Mouse (Mus musculus) adrenal gland, postnatal 36 days (tissue): ENCODE data around the gene Omp. TPM values are rescaled to one million over a fixed set of nuclear protein-coding genes. Genes with fewer than 3 reads are reported as not detected.

ENCODE experiments used
- DNase-seq, 2 experiments: peaks; one replicate each; pipeline ENCODE4 v3.0.0; 2021; ENCODE audit warnings: mixed read lengths in 1 of 2
- total RNA-seq, 2 experiments: library from RNA; stranded (reverse); gene quantifications; 2 replicates each; pipeline ENCODE4 v1.2.3; 2021

The Omp gene
- total RNA-seq, 2 experiments from 2014 or later = 0.20 to 3.1 TPM

DNA sequence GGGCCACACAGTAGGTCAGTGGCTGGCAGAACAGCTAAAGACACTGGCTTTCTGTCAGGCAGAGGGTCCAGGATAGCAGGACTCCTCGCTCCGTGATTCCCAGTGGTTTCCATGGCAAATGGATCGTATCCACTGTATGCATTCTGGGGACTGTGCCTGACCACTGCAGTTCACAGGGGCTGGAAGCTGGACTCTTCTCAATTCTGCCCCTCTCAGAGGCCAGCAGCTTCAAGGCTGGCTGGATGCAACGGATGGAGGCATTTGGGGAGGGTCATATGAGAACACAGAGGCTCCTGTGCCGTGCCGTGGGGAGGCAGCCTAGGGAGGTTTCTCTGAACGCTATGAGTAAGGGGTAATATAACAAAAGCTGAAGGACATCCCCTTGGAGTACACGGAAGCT lies 3.1 kb downstream of the Omp start:
- no peak for DNase-seq

DNA sequence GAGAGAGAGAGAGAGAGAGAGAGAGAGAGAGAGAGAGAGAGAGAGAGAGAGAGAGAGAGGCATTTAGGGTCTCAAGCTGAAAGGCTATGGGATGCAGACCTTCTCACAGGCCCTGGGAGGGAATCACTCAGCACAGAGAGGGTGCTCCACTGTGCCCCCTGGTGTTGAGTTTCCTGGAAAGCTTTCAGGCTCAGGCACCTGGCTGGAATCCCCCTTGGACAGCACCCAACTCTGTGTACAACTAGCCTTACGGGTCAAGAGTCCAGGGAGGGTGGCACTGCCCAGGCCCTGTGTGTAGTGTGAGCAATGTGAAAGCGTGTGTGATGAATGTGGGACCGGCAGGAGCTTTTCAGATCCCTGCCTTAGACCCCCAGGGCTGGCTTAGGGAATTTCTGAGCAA lies 4.1 kb downstream of the Omp start:
- peak; percentile 48 to 71 for DNase-seq

DNA sequence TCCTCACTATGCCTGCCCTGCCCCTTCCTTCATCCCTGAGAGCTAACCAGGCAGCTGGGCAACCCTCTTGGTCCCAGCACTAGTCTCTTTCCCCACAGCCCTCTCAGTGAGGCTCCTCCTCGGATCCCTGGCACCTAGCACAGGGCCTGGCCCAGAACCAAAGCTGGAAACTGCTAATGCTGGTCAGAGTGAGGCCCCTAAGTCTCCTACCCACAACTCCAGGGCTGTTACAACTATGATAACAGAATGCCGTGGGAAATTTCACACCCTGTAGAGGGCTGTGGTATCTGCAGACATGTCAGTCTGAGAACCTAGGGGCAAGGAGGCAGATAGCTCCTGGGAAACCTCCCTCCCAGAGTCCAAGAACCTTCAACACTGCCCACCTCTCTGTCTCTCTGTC lies 4.7 kb downstream of the Omp start:
- DNase-seq = peak in 1 of 2 experiments; percentile 33

DNA sequence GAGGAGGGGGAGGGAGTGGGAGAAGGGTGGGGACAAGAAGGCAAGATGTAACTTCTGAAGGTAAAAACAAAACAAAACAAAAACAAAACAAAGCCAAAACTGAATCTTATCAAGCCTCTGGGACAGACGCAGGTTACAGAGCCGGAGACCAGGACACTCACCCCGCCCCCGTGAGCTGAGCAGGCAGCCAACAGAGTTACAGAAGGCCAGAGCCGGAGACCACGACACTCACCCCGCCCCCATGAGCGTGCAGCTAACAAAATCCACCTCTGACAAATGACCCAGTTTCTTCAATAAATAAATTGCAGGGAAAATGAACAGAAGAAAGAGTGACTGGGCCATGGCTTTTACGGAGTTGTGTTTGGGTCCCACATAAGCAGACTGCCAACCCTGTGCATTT lies 6.1 kb downstream of the Omp start:
- DNase-seq = peak; percentile 46 to 62

DNA sequence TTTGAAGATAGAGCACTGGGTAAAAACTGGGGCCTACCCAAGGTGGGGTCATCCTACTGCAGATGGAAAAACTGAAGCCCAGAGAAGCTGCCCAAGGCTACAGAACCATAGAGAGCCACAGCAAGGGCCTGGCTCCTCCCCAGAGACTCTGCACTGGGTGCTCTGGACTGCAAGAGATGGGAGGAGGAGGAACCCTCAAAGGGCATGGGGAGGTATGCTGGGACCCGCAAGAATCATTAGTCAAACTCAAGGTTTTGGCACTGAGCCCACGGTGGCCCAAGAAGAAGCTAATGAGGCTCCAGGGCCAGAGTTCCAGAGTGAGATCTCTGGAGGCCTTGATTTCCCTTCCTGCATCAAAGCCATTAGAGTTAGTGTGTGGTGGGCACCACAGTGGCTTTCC lies 7.3 kb downstream of the Omp start:
- peak; percentile 53 to 58 for DNase-seq

DNA sequence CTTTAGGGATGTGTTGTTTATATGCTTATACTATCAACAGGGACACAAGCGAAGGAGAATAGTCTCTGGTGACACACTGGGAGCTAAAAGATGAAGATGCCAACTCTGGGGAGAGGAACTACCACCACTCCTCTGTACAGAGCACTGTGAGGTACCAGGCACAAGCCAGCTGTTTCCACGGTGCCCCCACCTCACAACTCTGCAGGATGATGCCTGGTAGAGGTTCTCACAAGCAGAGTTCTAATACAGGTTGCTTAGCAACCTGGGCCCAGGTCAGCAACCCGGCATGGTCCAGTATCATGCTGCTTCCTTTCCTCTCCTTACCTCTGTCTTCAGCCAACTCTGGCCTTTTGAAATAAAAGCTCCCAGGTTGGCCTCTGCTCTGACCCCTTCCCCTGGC lies 7.7 kb downstream of the Omp start:
- DNase-seq = no peak

DNA sequence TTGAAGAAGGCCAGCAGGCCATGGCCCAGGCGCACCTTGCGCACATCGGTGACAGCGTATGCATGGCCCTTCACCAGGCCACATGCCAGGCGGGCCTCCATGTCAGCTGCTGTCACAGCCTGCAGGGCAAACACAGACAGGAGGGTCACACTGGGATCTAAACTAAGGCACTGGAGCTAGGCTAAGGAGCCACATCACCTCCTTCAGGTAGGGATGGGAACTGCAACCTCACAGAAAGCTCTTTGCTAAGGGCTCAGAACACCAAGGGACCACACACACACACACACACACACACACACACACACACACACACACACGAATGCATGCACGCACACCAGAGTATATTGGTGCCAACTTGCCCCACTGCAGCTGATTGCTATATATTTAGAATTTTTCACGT lies 13.6 kb downstream of the Omp start:
- no peak for DNase-seq

DNA sequence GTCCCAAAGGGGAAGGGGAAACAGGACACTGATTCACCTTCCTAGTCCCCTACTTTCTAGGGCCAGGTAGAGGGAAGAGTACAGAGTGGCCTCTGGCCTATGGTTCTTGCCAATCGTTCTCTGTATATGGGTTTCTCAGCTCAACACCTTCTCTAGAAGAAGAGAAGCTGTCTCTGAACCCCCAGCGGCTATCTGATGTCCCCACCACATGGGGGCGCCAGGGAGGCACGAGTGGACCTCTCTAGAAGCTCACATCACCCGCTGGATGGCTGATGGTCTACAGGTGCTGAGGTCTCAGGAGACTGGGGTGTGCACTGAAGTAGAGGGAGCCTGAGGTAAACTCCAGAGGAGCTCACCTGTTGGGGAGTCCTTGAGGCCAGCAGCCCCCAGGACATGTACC lies 19.8 kb downstream of the Omp start:
- peak; percentile 57 to 67 for DNase-seq

DNA sequence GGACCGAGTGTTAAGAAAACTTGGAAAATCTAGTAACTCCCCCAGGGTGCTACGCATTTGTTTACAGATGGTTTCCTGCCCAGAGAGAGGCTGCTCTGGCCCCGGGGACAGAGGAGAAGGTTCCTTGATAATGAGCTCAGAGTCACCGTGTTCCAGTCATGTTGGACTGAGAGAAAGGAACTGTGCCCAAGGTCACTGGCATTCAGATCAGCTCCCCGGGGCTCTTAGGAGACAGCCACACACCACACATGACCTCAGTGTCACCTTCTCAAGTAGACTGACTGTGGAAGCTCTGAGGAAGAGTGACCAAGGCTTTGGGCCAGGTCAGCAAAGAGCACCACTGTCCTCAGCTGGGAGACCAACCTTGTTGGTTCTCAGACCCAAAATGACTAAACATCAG lies 20.6 kb downstream of the Omp start:
- peak; percentile 46 to 53 for DNase-seq

DNA sequence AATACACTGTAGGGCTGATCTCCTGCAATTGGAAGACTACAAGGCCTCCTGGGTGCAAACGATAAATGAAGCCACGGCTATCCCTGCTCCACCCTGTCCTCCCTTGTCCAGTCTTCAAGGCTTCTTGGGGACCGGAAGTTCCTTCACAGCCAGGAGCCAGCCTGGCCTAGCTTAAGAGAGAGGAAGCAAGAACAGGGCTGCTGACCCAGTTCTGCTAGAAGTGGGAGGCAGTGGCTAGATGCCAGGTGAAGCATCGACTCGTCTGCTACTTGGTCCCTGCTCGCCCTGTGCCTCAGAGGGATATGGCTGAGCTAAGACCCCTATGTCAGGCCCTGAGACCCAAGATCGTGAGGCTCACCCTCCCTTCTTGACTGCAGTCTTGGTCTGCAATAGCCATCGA lies 23.6 kb downstream of the Omp start:
- DNase-seq = peak; percentile 56

DNA sequence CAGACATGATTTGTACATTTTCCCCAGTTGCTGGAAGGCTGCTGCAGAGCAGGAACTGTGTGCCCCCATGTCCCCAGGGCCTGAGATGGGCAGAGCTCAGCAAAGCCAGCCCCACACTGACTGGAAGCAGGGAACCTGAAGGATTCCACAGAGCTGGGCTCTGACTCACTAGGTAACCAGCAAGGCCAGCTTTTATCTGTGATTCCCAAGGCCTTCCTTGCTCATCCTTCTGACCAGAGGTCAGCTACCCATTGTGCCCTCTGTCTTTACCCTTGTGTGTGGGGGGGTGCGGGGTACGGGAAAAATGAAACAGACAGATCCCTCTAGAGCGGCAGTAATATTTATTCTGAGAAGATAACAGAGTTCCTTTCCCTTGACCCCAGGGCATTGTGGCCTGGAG lies 24.1 kb downstream of the Omp start:
- peak; percentile 72 to 80 for DNase-seq

DNA sequence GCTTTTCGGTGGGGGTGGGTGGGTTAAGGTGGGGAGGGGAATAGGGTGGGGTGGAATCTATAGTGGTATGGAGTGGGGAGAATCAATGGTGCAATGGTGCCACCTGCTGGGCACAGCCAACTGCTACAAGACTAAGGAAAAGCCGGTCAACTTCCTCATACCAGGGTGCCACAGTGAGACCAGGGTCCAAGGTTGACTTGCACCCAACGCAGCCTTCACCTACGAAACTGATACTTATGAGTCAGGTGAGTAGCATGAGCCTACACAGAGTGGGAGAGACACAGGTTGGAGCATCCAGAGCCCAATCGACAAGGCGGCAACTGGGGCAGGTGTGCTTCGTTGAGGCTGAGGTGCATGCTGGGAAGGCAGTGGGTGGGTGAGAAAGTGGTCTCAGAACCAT lies 25.0 kb downstream of the Omp start:
- DNase-seq = peak; percentile 78 to 85

DNA sequence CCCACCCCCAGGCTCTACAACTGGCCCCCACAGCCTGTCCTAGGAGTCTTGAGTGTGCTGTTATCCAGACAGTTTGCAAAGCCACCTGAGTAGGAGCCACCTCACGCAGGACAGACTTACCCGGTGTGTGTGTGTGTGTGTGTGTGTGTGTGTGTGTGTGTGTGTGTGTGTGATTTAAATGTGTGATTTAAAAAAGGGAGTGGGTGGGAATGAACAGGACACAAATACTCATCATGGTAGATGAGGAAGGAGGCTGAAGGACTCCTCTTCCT lies 25.4 kb downstream of the Omp start:
- DNase-seq = no peak

DNA sequence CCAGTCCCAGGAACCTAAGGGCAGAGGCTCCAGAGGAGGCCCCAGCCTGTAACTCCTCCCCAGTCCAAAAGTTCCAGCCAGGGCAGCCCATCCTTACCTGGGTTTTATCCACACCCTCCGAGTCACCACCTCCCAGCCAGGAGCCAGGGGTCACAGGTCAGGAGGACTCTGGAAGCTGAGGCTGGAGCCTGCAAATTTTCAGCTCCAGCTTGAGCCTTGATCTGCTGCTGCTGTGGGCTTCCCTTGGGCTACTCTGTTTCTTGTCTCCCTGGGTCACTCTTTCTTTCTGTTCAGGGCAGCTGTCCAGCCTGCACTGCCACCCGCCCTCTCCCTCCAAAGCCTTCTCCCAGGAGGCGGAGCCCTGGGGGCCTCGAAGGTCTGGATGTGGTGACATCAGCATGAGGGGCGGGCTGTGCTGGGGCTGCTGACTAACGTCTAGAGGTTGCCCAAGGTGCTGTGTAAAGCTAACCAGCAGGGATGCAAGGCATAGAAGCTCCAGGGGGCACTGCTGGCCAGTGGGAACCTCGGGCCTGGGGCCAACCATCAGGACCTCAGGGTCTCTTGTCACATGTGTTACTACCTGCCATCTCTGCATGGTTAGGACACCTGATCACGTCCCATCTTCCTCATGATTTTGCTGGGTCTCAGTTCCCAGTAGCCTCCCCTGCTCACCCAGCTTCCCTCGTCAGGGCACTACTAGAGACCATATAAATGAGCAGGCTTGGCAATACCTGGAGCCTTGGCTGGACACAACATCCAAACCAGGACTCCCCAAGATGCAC lies 25.9 kb downstream of the Omp start, which contains the start of gene Myo7a:
Myo7a (minus strand) TSS at position 346 of the 782 bp plus-strand sequence.
- peak; percentile 93 to 94 for DNase-seq

DNA sequence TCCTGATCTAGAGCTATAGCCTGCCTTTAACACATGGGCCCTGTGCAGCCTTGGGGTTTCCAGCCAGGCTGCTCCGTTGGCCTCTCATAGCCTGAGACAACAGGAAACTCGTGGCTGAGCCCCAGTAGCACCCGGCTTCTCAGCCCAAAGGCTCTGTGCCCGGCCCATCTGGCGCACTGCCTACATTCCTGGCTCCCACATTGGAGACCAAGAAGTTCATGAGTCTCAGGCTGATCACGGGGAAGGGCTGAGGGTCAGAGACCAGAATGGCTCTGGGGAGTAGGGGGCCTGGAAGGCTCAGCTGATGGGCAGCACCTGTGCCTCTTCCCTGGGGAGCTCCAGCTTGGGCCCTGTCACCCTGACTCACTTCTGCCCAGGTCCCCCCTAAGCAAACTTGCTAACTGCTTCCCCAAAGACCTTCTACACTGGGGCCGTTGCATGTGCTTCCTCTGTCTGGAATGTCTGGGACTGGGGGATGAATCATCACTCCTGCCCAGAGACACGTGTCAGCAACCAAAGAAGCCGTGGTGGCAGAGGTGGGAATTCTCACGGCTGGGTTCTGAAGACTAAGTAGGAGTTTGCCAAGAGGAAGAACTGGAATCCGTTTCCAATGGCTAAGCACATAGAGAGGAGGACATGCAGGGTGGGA lies 28.2 kb downstream of the Omp start:
- DNase-seq = peak; percentile 89 to 91

DNA sequence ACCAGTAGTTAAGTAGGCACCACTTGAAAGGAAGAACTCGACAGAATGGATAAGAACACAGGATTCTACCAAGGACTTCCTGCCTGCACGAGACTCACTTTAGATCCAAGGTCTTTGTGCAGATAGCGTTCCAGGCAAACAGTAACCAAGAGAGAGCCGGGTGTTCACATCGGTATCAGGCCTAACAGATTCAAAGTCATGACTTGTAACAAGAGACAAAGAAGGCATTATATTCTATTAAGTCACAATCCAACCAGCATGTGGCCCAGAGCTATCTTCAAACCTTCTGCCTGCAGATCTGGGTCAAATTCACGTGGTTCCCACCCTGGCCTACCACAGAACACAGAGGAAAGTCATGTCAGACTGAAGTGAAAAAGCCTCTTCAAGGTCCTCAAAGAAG lies 30.6 kb downstream of the Omp start:
- DNase-seq = no peak

DNA sequence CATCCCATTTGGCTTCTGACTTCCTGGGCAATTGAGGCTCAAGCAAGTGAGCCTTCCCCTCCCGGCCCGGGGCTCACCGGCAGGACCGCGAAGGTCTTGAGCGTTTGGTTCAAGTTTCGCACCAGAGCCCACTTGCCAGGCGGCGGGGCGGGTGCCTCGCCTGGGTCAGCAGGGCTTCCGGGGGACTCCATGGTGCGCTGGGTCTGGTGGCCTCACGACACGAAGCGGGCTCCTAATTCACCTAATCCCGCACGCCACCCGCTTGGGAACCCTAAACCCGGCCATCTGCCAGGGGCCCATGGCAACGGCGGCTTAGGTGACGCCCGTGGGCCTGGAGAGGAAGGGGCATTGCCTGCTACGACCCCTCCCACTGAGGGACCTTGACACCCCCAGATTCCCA lies 34.1 kb downstream of the Omp start:
- no peak for DNase-seq

DNA sequence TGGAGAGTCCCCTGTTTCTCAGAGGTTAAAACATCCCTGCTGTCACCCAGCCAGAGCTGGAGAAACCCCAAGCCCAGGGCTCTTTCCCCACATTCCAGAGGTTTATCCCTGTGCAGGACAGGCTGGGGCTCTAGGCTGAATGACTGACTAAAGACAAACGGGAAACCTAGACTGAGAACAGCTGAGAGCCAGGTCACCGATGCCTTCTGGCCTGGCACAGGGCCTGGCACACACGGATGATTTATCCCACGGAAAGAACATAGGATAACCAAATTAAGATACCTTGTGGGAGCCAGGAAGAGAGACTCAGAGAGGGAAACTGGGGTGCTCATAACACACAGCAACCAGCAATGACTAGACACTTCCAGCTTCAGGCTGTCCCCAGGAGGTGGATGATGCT lies 35.5 kb downstream of the Omp start:
- no peak for DNase-seq

DNA sequence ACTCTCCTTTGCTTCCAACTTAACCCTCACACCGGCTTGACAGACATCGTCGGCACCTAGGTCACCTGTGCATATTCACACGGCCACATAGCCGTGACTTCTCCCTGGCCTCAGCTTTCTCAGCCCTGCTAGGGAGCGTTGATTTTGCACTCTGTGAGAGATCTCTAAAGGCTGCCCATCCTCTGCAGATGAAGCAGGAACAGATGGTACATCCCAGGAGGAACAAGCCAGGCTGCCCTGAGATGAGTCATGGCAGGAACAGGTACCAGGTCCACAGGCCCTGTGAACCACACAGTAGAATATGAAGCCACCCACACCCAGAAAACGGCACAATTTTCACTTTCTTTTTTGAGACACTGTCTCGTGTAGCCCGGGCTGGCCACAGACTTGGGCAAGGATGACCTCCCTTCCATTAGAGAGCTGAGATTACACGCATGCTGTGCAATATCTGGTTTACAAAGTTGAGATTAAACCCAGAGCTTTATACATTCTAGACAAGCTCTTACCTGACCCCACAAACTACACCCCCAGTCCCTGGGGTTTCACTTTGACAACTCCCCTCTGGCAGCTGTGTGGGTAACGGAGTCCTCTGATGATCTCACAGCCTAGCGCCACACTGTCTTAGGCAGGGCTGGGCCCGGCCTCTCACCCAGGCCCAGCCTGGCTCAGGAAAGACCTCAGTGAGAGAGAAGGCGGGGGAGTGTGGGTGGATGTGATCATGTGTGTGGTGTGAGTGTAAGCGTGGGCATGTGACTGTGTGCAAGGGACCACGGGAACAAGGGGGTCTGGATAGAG lies 36.5 kb downstream of the Omp start:
- no peak for DNase-seq

DNA sequence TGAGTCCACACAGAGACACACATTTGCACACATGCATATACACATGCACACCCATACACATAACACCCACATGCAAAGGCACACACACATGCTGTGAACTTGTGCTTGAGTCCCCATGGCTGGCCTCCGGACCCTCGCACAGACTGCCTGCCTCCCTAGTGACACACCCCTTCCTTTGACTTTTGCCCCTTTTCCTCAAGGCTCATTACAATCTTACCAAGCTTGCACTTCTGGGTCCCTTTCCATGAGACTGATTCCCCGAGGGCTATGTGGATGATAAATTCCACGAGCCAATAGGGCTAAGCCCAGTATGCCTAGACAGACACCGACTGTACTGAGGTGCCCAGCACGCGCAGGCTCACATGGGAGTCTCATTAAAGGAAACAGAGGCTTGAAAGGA lies 39.0 kb downstream of the Omp start:
- DNase-seq = no peak

DNA sequence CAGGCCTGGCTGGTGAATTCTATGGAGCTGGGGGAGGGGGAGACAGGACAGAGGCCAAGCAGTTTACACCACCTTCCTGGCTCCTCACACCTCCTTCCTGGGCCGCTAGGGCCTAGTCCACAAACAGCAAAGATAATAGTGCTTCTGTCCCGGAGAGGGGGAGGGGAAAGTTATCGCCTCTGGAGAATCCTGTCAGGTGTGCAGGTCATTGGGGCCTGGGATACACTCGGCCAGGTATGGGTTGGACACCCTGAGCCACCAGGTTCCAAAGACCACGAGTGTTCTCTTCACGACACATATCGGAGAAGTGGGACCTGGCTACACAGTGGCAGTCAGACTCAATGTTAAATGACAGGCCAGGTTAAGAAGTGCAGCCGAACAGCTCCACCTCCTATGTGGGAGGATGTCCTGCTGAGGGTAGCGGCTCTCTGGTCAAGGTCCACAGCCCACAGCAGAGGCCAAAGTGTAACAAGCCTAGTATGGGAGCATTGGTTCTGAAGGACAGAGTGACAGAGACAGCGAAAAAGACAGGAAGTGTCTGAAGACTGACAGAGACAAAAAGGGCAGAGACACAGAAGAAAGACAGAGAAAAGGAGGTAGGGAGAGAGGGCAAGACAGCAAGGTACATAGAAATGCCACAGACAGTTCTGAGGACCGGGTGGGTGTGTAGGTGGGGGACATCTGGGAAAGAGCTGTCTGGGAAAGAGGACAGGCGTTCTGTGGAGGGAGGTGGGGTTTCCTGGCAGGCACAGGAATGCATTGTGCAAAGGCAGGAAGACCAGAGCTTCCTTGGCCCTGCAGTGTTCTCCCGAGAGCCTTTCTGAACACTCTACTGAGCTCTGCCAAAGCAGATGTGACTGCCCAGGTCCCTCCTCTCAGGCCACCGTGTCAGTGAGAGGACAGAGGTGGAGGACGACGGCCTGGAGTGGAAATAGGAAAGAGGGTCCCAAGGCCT lies 40.5 kb downstream of the Omp start:
- peak; percentile 21 to 53 for DNase-seq

DNA sequence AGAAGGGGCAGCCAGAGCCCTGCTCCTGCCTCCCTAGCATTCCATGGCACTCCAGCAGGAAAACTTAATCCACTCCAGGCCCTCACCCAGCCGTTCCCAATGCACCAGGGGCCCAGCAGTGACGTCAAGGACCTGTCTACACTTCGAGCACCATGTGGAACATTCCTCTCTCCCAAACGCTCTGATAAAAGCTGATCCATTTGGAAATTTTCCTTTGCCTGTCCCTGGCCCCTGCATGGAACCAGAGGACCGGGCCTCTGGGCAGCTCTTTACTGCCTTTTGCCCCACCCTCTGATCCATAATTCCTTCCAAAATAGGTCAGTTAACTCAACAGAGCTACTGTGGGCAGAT lies 41.4 kb downstream of the Omp start:
- no peak for DNase-seq
